Mouse (Mus musculus) embryonic fibroblast, embryonic 13.5 days (primary cell): ENCODE measurements at regions not wholly inside any gene's neighbourhood (a gene's known extent, or its start where the extent isn't known, plus 50 kb on each side); places are given as distances from the start of the nearest gene placed in this dataset.

Source experiments
- CTCF ChIP-seq: IDR thresholded peaks from 2 replicates; pipeline ENCODE4 v1.5.1; 2011; ENCODE audit warnings: mild to moderate bottlenecking, control low read depth, low read length, moderate library complexity, borderline replicate concordance; ENCODE audit not compliant: insufficient read depth
- POLR2A ChIP-seq: IDR thresholded peaks from 2 replicates; pipeline ENCODE4 v1.6.1; 2011; ENCODE audit warnings: low read depth, mild to moderate bottlenecking, control low read depth, low read length, moderate library complexity

DNA sequence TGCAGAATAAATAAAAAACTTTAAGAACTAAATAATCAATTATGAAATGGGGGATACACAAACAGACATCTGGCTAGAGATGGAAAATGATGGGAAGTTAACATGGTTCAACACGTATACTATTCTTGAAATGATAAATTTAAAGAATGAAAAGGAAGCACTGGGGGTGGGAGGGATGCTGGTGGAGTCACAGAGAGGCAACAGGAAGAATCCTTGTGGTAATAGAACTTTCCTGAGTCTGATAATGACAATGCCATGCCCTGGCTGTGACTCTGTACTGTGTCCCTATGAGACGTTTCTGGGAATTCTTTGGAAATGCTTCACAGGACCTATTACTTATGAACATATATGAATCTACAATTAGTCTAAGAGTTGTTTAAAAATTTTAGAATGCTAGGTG is 64.8 kb upstream of the Sstr4 start:
- TF ChIP-seq POLR2A, result no peak
- no peak for TF ChIP-seq CTCF
